Mouse (Mus musculus) C2C12 (cell line): ENCODE results near the gene C1qtnf6. TPM values are rescaled to one million over a fixed set of nuclear protein-coding genes. Genes with fewer than 3 reads are reported as not detected.

Experiments used
- H3K27me3 ChIP-seq: one replicate; pipeline ENCODE4 v1.6.1; 2011; ENCODE audit not compliant: control insufficient read depth, insufficient read depth, insufficient read length
- H3K36me3 ChIP-seq: one replicate; pipeline ENCODE4 v1.6.1; 2011; ENCODE audit not compliant: control insufficient read depth, insufficient read depth
- H3K4me3 ChIP-seq: one replicate; pipeline ENCODE4 v1.5.1; 2011; ENCODE audit warnings: mild to moderate bottlenecking, control low read depth; ENCODE audit not compliant: poor library complexity, insufficient read depth, severe bottlenecking
- H3K79me2 ChIP-seq: one replicate; pipeline ENCODE4 v1.6.1; 2011; ENCODE audit not compliant: control insufficient read depth, insufficient read depth
- H3K79me3 ChIP-seq: one replicate; pipeline ENCODE4 v1.6.1; 2011; ENCODE audit warnings: low read depth, control low read depth
- H3ac ChIP-seq: one replicate; pipeline ENCODE3; 2011; ENCODE audit warnings: low read depth; ENCODE audit not compliant: control insufficient read depth, insufficient read length
- CEBPB ChIP-seq: IDR thresholded peaks from one replicate; pipeline ENCODE4 v1.6.1; 2011; ENCODE audit warnings: low read depth, mild to moderate bottlenecking, control low read depth, moderate library complexity
- CTCF ChIP-seq: IDR thresholded peaks from one replicate; pipeline ENCODE4 v1.5.1; 2011; ENCODE audit not compliant: control insufficient read depth, insufficient read depth, insufficient read length
- FOSL1 ChIP-seq: IDR thresholded peaks from one replicate; pipeline ENCODE4 v1.8.0; 2011; ENCODE audit warnings: mild to moderate bottlenecking, low read length; ENCODE audit not compliant: poor library complexity, insufficient read depth, severe bottlenecking
- MAX ChIP-seq: IDR thresholded peaks from one replicate; pipeline ENCODE4 v1.6.1; 2011; ENCODE audit warnings: mild to moderate bottlenecking, control low read depth
- MYOD1 ChIP-seq: IDR thresholded peaks from one replicate; pipeline ENCODE4 v1.6.1; 2011; ENCODE audit warnings: low read depth; ENCODE audit not compliant: control insufficient read depth, insufficient read length
- MYOG ChIP-seq: IDR thresholded peaks from one replicate; pipeline ENCODE4 v1.6.1; 2011; ENCODE audit not compliant: control insufficient read depth, insufficient read length; ENCODE audit errors: extremely low read depth
- USF1 ChIP-seq: IDR thresholded peaks from one replicate; pipeline ENCODE4 v1.6.1; 2011; ENCODE audit warnings: low read depth, mild to moderate bottlenecking, control low read depth, moderate library complexity
- polyA plus RNA-seq: library from polyadenylated mRNA; unstranded; fragments of >200 nt; fragmentation: generic; extraction: Trizol; gene quantifications from one replicate; pipeline ENCODE4 v1.2.1, GENCODE M21; 2012; ENCODE audit warnings: missing spikeins

Gene C1qtnf6
- polyA plus RNA-seq, 1 experiment, result 17.5 TPM

- no peak overlapping the region for H3ac ChIP-seq
Measured at GRCm38 (mm10) chr15:78508443-78508842, 22.8 kb downstream of the C1qtnf6 start.

GRCm38 (mm10) chr15:78505541-78505940 lies 25.7 kb downstream of the C1qtnf6 start:
- TF ChIP-seq USF1 (no peak), MAX (no peak), CEBPB (no peak), MYOD1 (no peak), CTCF (no peak), MYOG (no peak), FOSL1 (no peak)
- Histone ChIP-seq H3K36me3 (no peaks in the 10 kb centered on the region), H3K4me3 (no peak overlapping the region)

More at GRCm38 (mm10) chr15:78508443-78508842, 22.8 kb downstream of the C1qtnf6 start:
- H3K79me3 ChIP-seq, result no peaks in the 10 kb centered on the region
- no peak overlapping the region for H3K4me3 ChIP-seq
- no peak for TF ChIP-seq FOSL1
- TF ChIP-seq CTCF, result no peak
- TF ChIP-seq CEBPB, result no peak
- TF ChIP-seq MAX, result no peak
- no peak for TF ChIP-seq MYOG
- TF ChIP-seq USF1, result no peak
- TF ChIP-seq MYOD1, result no peak
- peaks cover under 1% of the 10 kb centered on the region for H3K27me3 ChIP-seq
- no peaks in the 10 kb centered on the region for H3K79me2 ChIP-seq
- H3K36me3 ChIP-seq, result no peaks in the 10 kb centered on the region

GRCm38 (mm10) chr15:78504816-78505215 lies 26.4 kb downstream of the C1qtnf6 start:
- Histone ChIP-seq H3K4me3 (no peak overlapping the region), H3K79me3 (no peaks in the 10 kb centered on the region), H3K27me3 (peaks cover 28% of the 10 kb centered on the region), H3K36me3 (no peaks in the 10 kb centered on the region), H3K79me2 (no peaks in the 10 kb centered on the region), H3ac (no peak overlapping the region)
- TF ChIP-seq FOSL1, result no peak
- no peak for TF ChIP-seq CEBPB
- TF ChIP-seq USF1, result no peak
- no peak for TF ChIP-seq MYOG
- TF ChIP-seq MAX, result no peak
- TF ChIP-seq CTCF, result no peak
- TF ChIP-seq MYOD1, result no peak

More at GRCm38 (mm10) chr15:78505541-78505940, 25.7 kb downstream of the C1qtnf6 start:
- Histone ChIP-seq H3K27me3 (peaks cover 22% of the 10 kb centered on the region), H3ac (no peak overlapping the region), H3K79me3 (no peaks in the 10 kb centered on the region), H3K79me2 (no peaks in the 10 kb centered on the region)

- peaks cover 32% of the 10 kb centered on the region for H3K27me3 ChIP-seq
- TF ChIP-seq USF1, result no peak
- no peak for TF ChIP-seq CEBPB
- TF ChIP-seq MYOD1, result no peak
- no peak for TF ChIP-seq FOSL1
- no peak for TF ChIP-seq MAX
- no peak for TF ChIP-seq MYOG
- TF ChIP-seq CTCF, result no peak
- H3ac ChIP-seq, result no peak overlapping the region
- no peaks in the 10 kb centered on the region for H3K79me2 ChIP-seq
- no peaks in the 10 kb centered on the region for H3K36me3 ChIP-seq
- no peaks in the 10 kb centered on the region for H3K79me3 ChIP-seq
- no peak overlapping the region for H3K4me3 ChIP-seq
Measured at GRCm38 (mm10) chr15:78504013-78504412, 27.2 kb downstream of the C1qtnf6 start.

GRCm38 (mm10) chr15:78502437-78503132 lies 28.6 kb downstream of the C1qtnf6 start:
- no peak overlapping the region for H3K4me3 ChIP-seq
- TF ChIP-seq CTCF (no peak), MYOD1 (no peak), FOSL1 (no peak), CEBPB (no peak), MAX (no peak), USF1 (no peak), MYOG (no peak)

GRCm38 (mm10) chr15:78494968-78495406 lies 36.2 kb downstream of the C1qtnf6 start, which contains the start of gene Il2rb:
Gene Il2rb, minus strand, starts transcription at chr15:78495271.
- no peaks in the 10 kb centered on the region for H3K79me3 ChIP-seq
- peaks cover 9% of the 10 kb centered on the region for H3K27me3 ChIP-seq
- no peaks in the 10 kb centered on the region for H3K36me3 ChIP-seq
- no peaks in the 10 kb centered on the region for H3K79me2 ChIP-seq
- no peak for TF ChIP-seq CEBPB
- no peak for TF ChIP-seq USF1
- TF ChIP-seq MYOD1, result no peak
- no peak for TF ChIP-seq CTCF
- TF ChIP-seq FOSL1, result no peak
- no peak for TF ChIP-seq MYOG
- no peak for TF ChIP-seq MAX
- no peak within 1 kb of the TSS for H3ac ChIP-seq
- H3K4me3 ChIP-seq, result no peak within 1 kb of the TSS

More at GRCm38 (mm10) chr15:78502437-78503132, 28.6 kb downstream of the C1qtnf6 start:
- Histone ChIP-seq H3ac (no peak overlapping the region), H3K79me2 (no peaks in the 10 kb centered on the region), H3K36me3 (no peaks in the 10 kb centered on the region), H3K27me3 (peaks cover 35% of the 10 kb centered on the region), H3K79me3 (no peaks in the 10 kb centered on the region)
